Mouse (Mus musculus): ENCODE measurements around the gene Sox4. TPM values are rescaled to one million over a fixed set of nuclear protein-coding genes. Genes with fewer than 3 reads are reported as not detected.

Sox4 gene
- total RNA-seq, 2 experiments from 2014 or later, result 1.7 to 2.5 TPM

DNA sequence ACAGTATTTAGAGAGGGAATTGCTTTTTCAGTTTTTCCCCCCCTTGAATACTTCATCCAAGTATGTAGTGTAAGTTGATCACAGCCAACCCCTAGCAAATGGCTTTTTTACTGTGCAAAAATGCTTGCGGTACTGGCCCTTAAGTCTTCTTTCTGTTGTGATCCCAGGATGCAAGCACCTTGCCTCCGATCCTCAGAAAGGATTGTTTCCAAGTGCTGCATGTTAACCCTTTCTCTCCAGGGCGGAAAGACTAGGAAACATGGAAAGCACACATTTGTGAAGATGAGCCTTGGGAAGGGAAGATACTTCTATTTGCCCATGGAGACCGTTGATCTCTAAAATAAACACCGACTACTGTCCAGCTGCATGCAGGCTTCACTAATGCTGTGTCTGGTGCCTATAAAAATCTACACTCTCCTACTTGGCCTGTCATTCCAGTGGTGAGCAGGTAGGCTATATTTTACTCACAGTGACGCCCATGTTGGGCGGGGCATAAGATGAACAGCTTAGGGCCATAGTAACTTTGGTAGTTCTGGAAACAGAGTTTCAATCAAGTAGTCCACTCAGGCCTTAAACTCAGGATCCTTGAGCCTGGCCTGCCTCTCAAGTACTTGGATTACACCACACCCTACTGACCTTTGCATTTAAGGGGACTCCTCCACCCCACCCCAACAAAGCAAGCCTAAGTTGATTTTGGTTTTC lies 5.6 kb downstream of the Sox4 start:
- ATAC-seq (ENCODE audit: poor library complexity, severe bottlenecking), result no peak

DNA sequence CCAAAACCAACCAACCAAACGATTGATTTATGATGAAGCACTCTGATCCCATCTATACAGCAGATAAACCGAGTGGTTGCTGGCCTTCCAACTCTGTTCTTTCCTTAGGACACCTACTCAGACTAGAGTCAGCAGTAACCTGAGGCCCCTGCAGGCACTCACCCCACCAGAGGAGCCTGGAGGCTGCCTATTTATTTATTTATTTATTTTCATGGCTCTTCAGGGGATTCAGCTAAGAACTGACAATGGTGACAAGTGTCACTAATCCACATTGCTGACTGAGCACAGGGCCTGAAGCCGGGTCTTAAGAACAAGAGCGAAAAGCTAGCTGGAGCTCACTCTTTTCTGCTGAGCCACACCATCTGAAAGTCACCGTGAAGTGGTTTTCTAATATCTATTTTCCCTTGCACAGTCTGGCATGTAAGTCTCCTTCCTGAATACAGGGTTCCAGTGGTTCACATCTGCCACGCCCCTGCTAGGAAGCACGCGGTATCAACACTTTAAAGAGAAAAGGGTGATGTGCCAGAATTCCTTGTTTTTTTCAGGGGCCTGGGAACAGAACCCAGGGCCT lies 6.9 kb downstream of the Sox4 start:
- no peak for ATAC-seq (ENCODE audit: poor library complexity, severe bottlenecking)

DNA sequence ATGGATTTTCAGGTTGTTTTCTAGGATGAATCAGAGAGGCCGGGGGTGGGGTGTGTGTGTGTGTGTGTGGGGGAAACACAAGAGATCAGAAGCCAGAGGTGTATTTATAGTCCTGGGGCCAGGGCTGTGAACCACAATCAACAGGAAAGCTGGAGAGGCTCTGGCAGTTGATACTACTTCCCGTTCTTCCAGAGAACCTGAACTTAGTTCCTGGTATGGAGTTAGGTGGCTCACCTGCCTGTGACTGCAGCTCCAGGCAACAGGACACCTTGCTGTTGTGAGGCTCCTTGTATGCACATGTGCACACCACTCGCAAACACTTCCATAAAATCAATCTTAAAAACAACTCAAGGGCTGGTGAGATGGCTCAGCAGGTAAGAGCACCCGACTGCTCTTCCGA lies 7.8 kb downstream of the Sox4 start:
- ATAC-seq (ENCODE audit: poor library complexity, severe bottlenecking), result no peak

DNA sequence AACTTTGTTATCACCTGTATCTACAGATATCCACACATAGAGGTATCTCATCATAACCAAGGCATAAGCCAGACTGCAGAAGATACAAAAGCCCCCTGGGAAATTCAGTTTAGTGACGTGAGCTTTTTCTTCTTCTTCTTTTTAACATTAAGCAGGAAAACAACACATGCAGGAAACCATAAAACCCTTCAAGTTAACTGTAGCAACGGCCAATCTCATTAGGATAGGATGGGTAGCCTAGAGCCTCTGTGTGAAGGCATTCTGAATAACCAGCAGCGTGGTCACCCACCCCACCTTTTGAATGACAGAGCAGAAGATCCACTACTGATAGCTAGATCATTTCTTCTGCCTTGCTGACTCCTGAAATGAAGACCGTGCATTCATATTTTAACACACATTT lies 10.6 kb downstream of the Sox4 start:
- no peak for ATAC-seq (ENCODE audit: poor library complexity, severe bottlenecking)

DNA sequence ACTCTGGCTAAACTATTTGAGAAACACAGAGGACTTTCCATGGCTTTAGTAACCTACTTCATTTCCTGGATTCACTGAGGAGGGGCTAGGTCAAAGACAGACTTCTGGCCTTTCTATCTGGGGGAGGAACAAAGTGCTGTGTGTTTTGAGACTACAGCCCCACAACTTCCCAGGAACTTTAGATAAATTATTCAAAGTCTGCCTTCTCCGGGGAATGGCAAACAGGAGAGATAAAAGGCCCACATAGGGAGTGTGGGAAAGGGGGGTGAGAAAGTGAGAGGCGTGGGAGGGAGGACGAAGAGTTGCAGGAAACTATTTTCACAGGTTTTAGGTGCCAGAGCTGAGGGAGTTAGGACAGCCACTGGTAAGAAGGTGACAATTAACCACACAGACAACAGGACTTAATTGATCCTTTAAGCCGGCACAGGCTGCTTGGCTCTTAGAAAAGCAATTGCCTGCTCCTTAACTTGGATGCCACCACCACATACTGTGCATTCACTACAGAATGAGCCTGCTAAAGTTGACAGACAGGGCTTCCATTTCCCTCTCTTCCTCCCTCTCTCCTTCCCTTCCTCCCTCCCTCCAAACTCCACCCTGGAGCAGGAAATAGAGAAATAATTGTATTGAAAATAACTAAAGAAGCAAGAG lies 11.4 kb downstream of the Sox4 start:
- ATAC-seq (ENCODE audit: poor library complexity, severe bottlenecking), result no peak

DNA sequence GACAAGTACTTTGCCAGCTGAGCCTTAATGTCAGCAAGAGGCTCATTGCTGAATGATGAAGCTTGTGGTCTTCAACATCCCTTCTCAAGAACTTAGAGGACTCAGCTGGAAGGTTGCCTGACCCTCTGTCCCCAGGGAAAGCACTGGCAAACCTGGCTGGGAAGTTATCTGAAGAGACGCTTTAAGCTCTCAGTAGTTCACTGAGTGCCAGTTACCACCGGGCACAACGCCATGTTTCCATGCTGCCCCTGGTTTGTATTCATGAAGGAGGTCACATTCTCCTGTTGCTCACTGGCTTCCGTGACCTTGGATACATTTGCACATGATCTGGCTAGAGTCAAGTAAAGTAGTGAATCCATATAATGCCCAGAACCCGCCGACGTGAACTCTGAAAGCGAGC lies 20.1 kb downstream of the Sox4 start:
- no peak for ATAC-seq (ENCODE audit: poor library complexity, severe bottlenecking)

DNA sequence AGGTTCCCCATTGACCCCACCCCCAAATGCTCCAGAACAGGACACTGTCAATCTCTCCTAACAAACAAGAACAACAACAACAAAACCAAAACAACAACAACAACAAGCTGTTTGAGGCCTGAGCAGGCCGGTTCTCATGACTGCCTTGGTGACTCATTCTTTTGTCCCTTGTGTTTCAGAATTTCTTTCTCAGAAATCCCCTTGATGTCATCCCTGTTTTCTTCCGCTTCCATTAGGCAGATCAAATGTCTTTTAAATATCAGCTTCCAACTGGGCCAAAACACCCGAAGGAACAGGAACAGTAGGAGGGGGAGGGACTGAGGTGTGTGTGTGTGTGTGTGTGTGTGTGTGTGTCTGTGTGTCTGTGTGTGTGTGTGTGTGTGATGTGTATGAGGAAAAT lies 21.7 kb downstream of the Sox4 start:
- ATAC-seq (ENCODE audit: poor library complexity, severe bottlenecking), result no peak

DNA sequence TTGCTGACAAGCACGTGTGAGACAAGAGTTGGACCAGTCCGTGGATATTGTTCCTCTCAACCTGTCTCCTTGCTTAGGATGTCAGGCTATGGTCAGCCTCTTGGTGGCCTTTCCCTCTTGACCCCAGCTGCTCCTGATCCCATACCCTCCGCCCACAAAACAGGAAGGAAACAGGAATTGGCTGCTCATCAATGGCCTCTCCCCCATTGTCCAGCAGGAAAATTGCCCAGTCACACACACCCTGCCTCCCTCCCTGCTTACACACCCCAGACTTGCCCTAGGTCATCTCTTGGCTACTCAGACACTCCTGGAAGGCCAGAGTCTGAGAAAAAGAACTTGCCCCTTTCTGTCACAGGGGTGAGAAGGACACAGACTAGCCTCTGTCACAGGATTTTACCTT lies 22.2 kb downstream of the Sox4 start:
- ATAC-seq (ENCODE audit: poor library complexity, severe bottlenecking), result no peak

DNA sequence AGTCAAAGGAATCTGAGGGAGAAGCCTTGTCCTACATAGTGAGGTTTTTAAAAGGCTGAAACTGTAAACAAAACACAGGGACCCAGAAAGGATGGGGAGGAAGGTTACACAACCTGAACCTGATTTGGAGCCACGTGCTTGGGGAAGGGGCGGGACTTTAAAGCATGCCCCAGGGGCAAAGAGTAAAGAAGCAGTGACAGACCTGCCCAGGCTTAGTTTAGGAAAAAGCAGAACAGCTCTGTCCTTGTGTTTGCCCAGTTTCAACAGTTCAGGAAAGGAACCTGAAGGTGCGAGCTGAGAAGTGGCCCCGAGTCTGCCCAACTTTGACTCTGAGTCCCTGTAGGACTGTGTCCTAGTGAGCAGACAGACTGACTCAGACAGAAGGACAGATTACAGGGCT lies 23.1 kb downstream of the Sox4 start:
- no peak for ATAC-seq (ENCODE audit: poor library complexity, severe bottlenecking)

DNA sequence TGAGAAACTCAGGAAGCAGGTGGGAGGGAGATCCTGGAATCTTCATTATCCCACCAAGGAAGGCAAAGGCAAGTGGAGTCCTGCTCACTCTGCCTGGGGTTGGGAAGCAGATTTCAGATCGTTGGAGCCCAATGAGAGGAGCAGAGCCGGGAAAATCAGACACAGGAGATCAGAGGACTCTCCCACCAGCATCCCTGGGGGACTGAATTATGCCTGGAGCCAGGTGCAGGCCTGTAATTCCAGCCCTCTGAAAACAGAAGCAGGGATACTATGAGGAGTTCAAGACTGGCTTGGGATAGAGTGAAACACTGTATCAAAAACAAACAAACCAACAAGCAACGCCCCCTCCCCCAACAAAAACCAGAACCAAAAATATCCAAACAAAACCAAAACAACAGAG lies 23.6 kb downstream of the Sox4 start:
- no peak for ATAC-seq (ENCODE audit: poor library complexity, severe bottlenecking)

DNA sequence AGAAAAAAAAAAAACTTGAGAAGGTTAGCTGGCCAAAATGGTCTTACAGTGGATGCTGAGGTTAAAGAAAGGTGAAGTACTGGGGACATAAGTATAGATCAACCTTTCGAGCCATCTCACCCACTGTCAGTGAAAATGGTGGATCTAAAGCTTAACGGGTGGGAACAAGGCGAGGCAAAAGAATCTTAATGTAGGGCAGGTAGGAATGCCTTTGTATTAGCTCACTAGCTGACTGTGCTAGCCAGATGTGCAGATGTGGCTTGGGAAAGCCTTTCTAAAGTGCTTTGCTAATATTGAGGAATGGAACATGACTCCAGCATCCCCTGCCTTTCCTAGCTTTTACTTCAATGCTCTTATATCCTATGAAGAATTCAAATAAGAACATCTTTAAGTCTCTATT lies 30.4 kb downstream of the Sox4 start:
- ATAC-seq (ENCODE audit: poor library complexity, severe bottlenecking), result no peak

DNA sequence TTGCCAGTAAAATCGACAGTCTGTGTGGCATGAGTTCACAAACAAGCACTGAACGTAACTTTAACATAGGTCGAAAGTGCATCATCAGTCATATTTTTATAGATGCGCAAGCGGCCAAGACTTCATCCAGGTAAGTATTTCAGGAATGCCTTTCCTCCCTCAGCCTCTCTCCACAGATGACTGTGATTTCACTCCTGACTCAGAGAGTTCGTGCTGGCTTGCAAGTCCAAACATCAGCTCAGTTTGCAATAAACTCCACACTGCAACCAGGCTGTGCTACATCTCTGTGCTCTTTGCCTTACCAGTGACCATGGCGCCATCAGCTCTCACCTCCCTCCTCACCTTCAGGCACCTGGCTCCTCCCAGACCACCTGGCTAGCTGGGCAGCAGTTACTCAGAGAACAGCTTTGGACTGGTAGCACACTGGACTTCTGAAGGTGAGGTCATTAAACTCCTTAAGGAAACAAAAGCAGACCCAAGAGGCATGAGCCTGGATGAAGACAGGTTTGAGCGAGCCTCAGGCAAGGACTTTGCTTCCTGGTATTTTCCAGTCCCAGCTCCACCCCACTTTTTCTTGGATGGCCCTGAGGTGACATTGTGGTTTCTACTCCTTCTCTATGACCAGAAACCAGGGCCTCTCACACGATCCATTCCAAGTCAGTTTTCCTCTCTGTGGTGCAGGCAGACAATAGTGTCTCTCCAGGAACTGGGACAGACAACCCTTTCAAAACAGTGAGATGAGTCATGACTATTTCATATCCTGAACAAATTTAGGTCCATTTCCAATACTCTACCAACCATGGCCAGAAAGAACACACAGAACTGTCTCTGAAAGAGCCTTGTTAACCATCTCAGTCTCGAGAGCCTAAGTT lies 35.9 kb downstream of the Sox4 start:
- no peak for ATAC-seq (ENCODE audit: poor library complexity, severe bottlenecking)

DNA sequence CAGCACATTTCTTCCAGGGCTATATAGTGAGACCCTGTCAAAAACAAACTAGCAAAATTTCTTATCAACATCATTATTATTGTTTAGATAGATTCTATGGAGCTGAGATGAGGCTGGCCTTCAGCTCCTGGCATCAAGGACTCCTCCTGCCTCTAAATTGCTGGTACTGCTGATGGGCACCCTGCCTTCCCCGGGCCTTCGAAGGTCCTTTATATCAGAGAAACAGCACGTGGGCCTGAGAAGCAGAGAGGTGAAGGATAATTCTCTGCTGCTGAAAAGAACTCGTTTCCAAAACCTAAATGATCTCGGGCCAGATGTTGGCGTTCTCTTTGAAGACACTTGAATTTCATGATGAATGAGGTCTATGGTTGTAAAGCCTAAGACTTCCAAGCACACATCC lies 39.9 kb downstream of the Sox4 start:
- ATAC-seq (ENCODE audit: poor library complexity, severe bottlenecking), result no peak

DNA sequence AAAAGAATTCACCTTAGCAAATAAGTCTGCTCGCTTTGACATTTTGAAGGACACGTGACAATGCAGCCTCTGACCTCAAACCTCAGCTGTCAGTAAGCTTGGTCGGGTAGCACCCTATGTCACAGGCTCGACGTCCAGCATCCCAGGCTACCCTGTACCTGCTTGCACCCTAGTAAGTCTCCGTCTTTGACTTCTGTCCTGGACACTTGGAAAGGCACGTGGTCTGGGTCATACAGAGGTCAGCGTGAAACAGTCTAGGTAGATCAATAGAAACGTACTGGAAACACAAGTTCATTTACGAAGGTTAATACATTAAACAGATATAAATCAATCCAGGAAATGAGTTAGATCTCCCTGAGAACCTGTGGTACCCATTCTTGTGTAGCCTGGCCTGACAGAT lies 46.5 kb downstream of the Sox4 start:
- ATAC-seq (ENCODE audit: poor library complexity, severe bottlenecking), result no peak
